Mouse (Mus musculus): ENCODE data around the gene Gm45716.

DNA sequence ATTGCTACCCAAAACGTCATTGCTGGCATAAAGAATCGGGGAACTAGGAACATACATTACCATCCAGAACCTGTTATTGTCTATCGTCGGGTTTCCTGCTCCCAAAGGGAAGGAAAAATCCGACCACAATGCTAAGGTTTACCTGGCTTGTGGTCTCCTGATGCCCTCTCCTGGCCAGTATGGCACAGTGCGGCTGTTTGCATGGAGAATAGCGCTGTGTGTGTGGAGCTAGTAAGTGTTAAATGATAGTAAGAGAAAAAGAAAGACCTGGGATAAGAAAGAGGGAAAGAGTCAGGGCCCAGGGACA is 17.5 kb upstream of the Gm45716 start:
- TF ChIP-seq MAFK (IDR thresholded peaks at IDR 0.05; ENCODE audit: insufficient read depth, low read depth, low read length) (no peak), ZC3H11A (IDR thresholded peaks at IDR 0.05; ENCODE audit: borderline replicate concordance, low read depth, low read length) (peak; percentile 97), HCFC1 (IDR thresholded peaks at IDR 0.05; ENCODE audit: borderline replicate concordance, insufficient read depth, low read length) (no peak), ZNF384 (IDR thresholded peaks at IDR 0.05; ENCODE audit: low read depth, low read length) (no peak)
